Mouse (Mus musculus): ENCODE results near the gene Vmn2r17. TPM values are rescaled to one million over a fixed set of nuclear protein-coding genes. Genes with fewer than 3 reads are reported as not detected.

The Vmn2r17 gene
- polyA plus RNA-seq (2016; fragmentation: Nextera tagmentation; extraction: Ambion mirVana) = not detected in 2 replicates

DNA sequence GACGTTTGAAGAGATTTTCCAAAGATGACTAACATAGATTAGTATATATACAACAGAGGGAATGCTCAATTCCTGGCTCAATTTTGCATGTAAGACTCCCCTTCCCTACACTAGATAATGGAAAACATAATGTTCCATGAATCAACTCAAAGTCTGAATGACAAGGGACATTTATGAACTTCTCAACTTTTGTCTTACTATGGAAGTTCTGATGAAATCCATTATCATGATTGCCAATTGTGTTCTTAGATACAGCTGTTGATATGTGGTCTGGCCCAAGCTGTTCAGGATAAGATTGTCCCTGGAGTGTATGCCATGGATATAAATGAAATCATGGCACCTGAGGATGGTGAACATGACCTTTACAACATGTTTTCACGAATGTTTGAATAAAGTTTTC lies at the start of gene Vmn2r17:
Vmn2r17 (plus strand) TSS at position 301 of the 400 bp plus-strand sequence.
- no peak for ATAC-seq (ENCODE audit: low FRiP score, low read depth)

GRCm38 (mm10) chr5:109466576-109467506 lies 47.4 kb downstream of the Vmn2r17 start:
- Histone ChIP-seq H3K4me1 (no peaks in the 10 kb centered on the region), H3K27ac (no peak overlapping the region), H3K9me3 (peaks cover 17% of the 10 kb centered on the region), H3K27me3 (replicated peaks) (no peaks in the 10 kb centered on the region), H3K4me2 (replicated peaks) (peak overlapping the region; percentile 44), H3K9ac (no peak overlapping the region), H3K4me3 (peak overlapping the region; percentile 13; the same call in 1 of the 2 replicates), H3K36me3 (no peaks in the 10 kb centered on the region)
- peak; percentile 75 for ATAC-seq (ENCODE audit: low FRiP score, low read depth)
- 21% methylated on average over 20 of the region's 21 CpGs for WGBS

More for the DNA sequence above, at the start of gene Vmn2r17:
- no peak within 1 kb of the TSS for H3K27ac ChIP-seq
- no peak within 1 kb of the TSS for H3K4me2 ChIP-seq (replicated peaks)
- no peak within 1 kb of the TSS for H3K4me3 ChIP-seq
- H3K9me3 ChIP-seq = peaks cover 13% of the 10 kb centered on the region
- H3K4me1 ChIP-seq = no peaks in the 10 kb centered on the region
- no peaks in the 10 kb centered on the region for H3K36me3 ChIP-seq
- no peaks in the 10 kb centered on the region for H3K27me3 ChIP-seq (replicated peaks)
- H3K9ac ChIP-seq = no peak within 1 kb of the TSS
- whole genome bisulfite sequencing = 68% methylated on average over 2 of the region's 2 CpGs

- Histone ChIP-seq H3K4me3 (no peak overlapping the region), H3K4me2 (replicated peaks) (no peak overlapping the region), H3K27me3 (replicated peaks) (no peaks in the 10 kb centered on the region), H3K4me1 (no peaks in the 10 kb centered on the region), H3K9me3 (peaks cover 16% of the 10 kb centered on the region; the same call in 1 of the 2 replicates), H3K9ac (no peak overlapping the region), H3K27ac (no peak overlapping the region), H3K36me3 (no peaks in the 10 kb centered on the region)
- WGBS = 4% methylated on average over 1 of the region's 1 CpGs
- no peak for ATAC-seq (ENCODE audit: low FRiP score, low read depth)
Observed at GRCm38 (mm10) chr5:109506729-109507128, 87.2 kb downstream of the Vmn2r17 start.

Other genes with a start within 250 kb of the Vmn2r17 start
- not detected in 2 replicates for gene Vmn2r13, start 227.5 kb upstream of the Vmn2r17 start, polyA plus RNA-seq (2016; fragmentation: Nextera tagmentation; extraction: Ambion mirVana)
- not detected in 2 replicates for gene Vmn2r14, start 195.0 kb upstream of the Vmn2r17 start, polyA plus RNA-seq (2016; fragmentation: Nextera tagmentation; extraction: Ambion mirVana)
- gene Vmn2r15, start 122.0 kb upstream of the Vmn2r17 start, polyA plus RNA-seq (2016; fragmentation: Nextera tagmentation; extraction: Ambion mirVana) = not detected in 2 replicates
- gene Vmn2r16, start 89.5 kb upstream of the Vmn2r17 start, polyA plus RNA-seq (2016; fragmentation: Nextera tagmentation; extraction: Ambion mirVana) = not detected in 2 replicates
- gene Crlf2, start 139.3 kb downstream of the Vmn2r17 start, polyA plus RNA-seq (2016; fragmentation: Nextera tagmentation; extraction: Ambion mirVana) = 9.0 and 9.5 TPM in 2 replicates

All from neural tube, embryonic 12.5 days (tissue).